ENCODE assay signal across 10 mouse cellular contexts in the genomic region with DNA sequence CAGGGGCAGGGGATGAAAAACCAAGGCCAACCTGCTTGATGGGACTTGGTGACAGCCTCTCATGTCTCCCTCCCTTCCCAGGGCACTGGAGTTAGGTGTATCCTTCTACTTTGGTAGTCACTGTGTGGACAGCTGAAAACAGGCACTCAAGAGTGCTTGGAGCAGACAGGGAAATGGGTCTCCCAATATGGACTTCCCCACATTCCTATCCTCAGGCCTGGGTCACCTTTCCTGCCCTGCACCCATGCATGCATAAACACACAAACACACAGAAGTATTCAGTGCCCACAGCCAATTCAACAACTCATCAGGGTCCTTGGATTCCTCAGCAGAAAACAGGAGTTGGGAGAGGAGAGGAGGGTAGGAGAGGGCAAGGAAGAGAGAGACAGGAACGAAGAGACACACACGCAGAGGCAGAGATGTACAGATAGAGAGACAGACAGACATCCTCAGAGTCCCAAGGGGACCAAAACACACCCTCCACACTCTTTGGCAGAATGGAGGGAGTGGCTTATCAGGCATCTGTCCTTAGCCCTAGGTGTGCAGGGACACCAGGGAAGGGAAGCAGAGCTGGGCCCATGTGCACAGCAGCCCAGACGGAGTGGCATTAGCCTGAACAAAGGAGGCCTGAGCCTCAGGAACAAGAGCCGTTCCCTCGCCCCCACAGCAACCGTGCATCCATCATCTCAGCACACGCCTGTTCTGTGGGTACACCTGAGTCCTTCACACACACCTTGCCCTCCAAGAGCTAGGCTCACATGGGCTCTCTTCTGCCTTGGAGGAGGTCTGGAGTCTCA. TPM values are rescaled to one million over a fixed set of nuclear protein-coding genes. Genes with fewer than 3 reads are reported as not detected.
DNase-seq lines count a peak whose midpoint lies in the region; ATAC-seq and TF ChIP-seq lines count a peak whose summit lies in the region.
"Had no signal": no experiment of that assay in that cellular context is flagged by ENCODE, and none has a peak within 500 bp of the region (broad histone marks: within the 10 kb centered on the region; RNA-seq: fewer than 3 reads in every experiment).

No protein-coding gene starts in this region.

- H3K9ac ChIP-seq in lung, embryonic 16.5 days (ENCODE audit: low read length): peak overlapping the region; percentile 93
- peak overlapping the region; percentile 99 for H3K9ac ChIP-seq in forebrain, embryonic 15.5 days (replicated peaks)
- peak overlapping the region; percentile 97 for H3K9ac ChIP-seq in limb, embryonic 12.5 days (replicated peaks)
- H3K9ac ChIP-seq in stomach, postnatal 0 days (ENCODE audit: low read length): no peak overlapping the region

- no peak overlapping the region for H3K4me3 ChIP-seq in lung, embryonic 16.5 days (ENCODE audit: low read length)
- H3K4me3 ChIP-seq in forebrain, embryonic 15.5 days: peak overlapping the region; percentile 93
- peak overlapping the region; percentile 75 for H3K4me3 ChIP-seq in limb, embryonic 12.5 days (replicated peaks)
- no peak overlapping the region for H3K4me3 ChIP-seq in stomach, postnatal 0 days (ENCODE audit: low read depth, low read length)
- H3K4me3 ChIP-seq in thymus, adult 2 months (ENCODE audit: control insufficient read depth, insufficient read depth, low read length): no peak overlapping the region

- no peak for DNase-seq in lung, postnatal 14 days
- no peak for DNase-seq in stomach, postnatal 0 days (ENCODE audit: low spot score)
- DNase-seq in natural killer cell, adult 2 months (ENCODE audit: low spot score in 2 of 2): no peak
- DNase-seq in thymus, adult 2 months: no peak
- DNase-seq: cerebellum, adult 8-10 months; right cerebral cortex, postnatal 4 days had no signal

- no peaks in the 10 kb centered on the region for H3K9me3 ChIP-seq in lung, embryonic 16.5 days (ENCODE audit: control insufficient read depth, low read length)
- no peaks in the 10 kb centered on the region for H3K9me3 ChIP-seq in forebrain, embryonic 15.5 days
- H3K9me3 ChIP-seq in limb, embryonic 12.5 days: no peaks in the 10 kb centered on the region
- H3K9me3 ChIP-seq in stomach, postnatal 0 days (ENCODE audit: control insufficient read depth, low read length): no peaks in the 10 kb centered on the region

- H3K27me3 ChIP-seq in lung, embryonic 16.5 days (ENCODE audit: control insufficient read depth, insufficient read depth, low read depth, low read length): no peaks in the 10 kb centered on the region
- no peaks in the 10 kb centered on the region for H3K27me3 ChIP-seq in forebrain, embryonic 15.5 days
- no peaks in the 10 kb centered on the region for H3K27me3 ChIP-seq in limb, embryonic 12.5 days
- no peaks in the 10 kb centered on the region for H3K27me3 ChIP-seq in stomach, postnatal 0 days (ENCODE audit: control insufficient read depth, insufficient read depth, low read length)
- no peaks in the 10 kb centered on the region for H3K27me3 ChIP-seq in thymus, adult 2 months (ENCODE audit: control insufficient read depth, insufficient read depth, low read length)

- 0 out of 2 replicates have a peak, but pooled peaks cover 2% of the 10 kb centered on the region for H3K36me3 ChIP-seq in lung, embryonic 16.5 days (ENCODE audit: control insufficient read depth, insufficient read depth, low read length)
- peaks cover 7% of the 10 kb centered on the region; the same call in 1 of the 2 replicates for H3K36me3 ChIP-seq in forebrain, embryonic 15.5 days
- H3K36me3 ChIP-seq in limb, embryonic 12.5 days: peaks cover 13% of the 10 kb centered on the region
- no peaks in the 10 kb centered on the region for H3K36me3 ChIP-seq in stomach, postnatal 0 days (ENCODE audit: control insufficient read depth, insufficient read depth, low read length)
- H3K36me3 ChIP-seq in thymus, adult 2 months (ENCODE audit: control insufficient read depth, insufficient read depth, low read length): peaks cover 8% of the 10 kb centered on the region

- no peak for TF ChIP-seq POLR2A in thymus, adult 2 months (IDR thresholded peaks at IDR 0.05; ENCODE audit: control insufficient read depth, extremely low read depth, insufficient read depth, low read length, poor library complexity)

- no peak for ATAC-seq in lung, embryonic 16.5 days (ENCODE audit: low read depth)
- no peak for ATAC-seq in forebrain, embryonic 15.5 days (replicated peaks)
- ATAC-seq in limb, embryonic 12.5 days (ENCODE audit: insufficient number of reproducible peaks, insufficient read depth, low FRiP score, low TSS enrichment, low read depth): no peak
- no peak for ATAC-seq in stomach, postnatal 0 days (ENCODE audit: low FRiP score, low TSS enrichment)
- ATAC-seq: lung, postnatal 0 days had no signal

- no peak for TF ChIP-seq CTCF in stomach, postnatal 0 days (IDR thresholded peaks at IDR 0.05; ENCODE audit: low read depth)
- TF ChIP-seq CTCF in thymus, adult 2 months (IDR thresholded peaks at IDR 0.05; ENCODE audit: borderline replicate concordance, control insufficient read depth, extremely low read depth, insufficient read depth, low read length, poor library complexity): no peak

- no peak for TF ChIP-seq EP300 in stomach, postnatal 0 days (optimal IDR thresholded peaks at IDR 0.05)

- peak overlapping the region; percentile 65 for H3K4me2 ChIP-seq in lung, embryonic 16.5 days (ENCODE audit: low read depth, low read length)
- peak overlapping the region; percentile 91 for H3K4me2 ChIP-seq in forebrain, embryonic 15.5 days (replicated peaks)
- H3K4me2 ChIP-seq in limb, embryonic 12.5 days: peak overlapping the region; percentile 70
- H3K4me2 ChIP-seq in stomach, postnatal 0 days (replicated peaks; ENCODE audit: low read depth): peak overlapping the region; percentile 92; the same call in 1 of the 2 replicates

- H3K27ac ChIP-seq in lung, embryonic 16.5 days (ENCODE audit: low read length): no peak overlapping the region
- H3K27ac ChIP-seq in forebrain, embryonic 15.5 days (replicated peaks): peak overlapping the region; percentile 100
- H3K27ac ChIP-seq in limb, embryonic 12.5 days: peak overlapping the region; percentile 99
- 0 out of 2 replicates have a peak overlapping the region, but pooled peaks have one; percentile 8 for H3K27ac ChIP-seq in stomach, postnatal 0 days (replicated peaks)
- no peak overlapping the region for H3K27ac ChIP-seq in thymus, adult 2 months (ENCODE audit: control insufficient read depth, insufficient read depth, low read length)

- peaks cover 40% of the 10 kb centered on the region for H3K4me1 ChIP-seq in lung, embryonic 16.5 days (replicated peaks; ENCODE audit: control insufficient read depth, insufficient read depth, low read length)
- H3K4me1 ChIP-seq in forebrain, embryonic 15.5 days: peaks cover 61% of the 10 kb centered on the region
- peaks cover 46% of the 10 kb centered on the region for H3K4me1 ChIP-seq in limb, embryonic 12.5 days (replicated peaks)
- H3K4me1 ChIP-seq in stomach, postnatal 0 days (replicated peaks; ENCODE audit: control insufficient read depth, insufficient read depth): peaks cover 5% of the 10 kb centered on the region; the same call in 1 of the 2 replicates
- H3K4me1 ChIP-seq in thymus, adult 2 months (replicated peaks; ENCODE audit: control insufficient read depth, insufficient read depth, low read length): peaks cover 40% of the 10 kb centered on the region

- WGBS in lung, embryonic 16.5 days: 38% methylated on average over 7 of the region's 7 CpGs
- WGBS in forebrain, embryonic 15.5 days: 16% methylated on average over 7 of the region's 7 CpGs
- WGBS in limb, embryonic 12.5 days: 44% methylated on average over 7 of the region's 7 CpGs
- WGBS in stomach, postnatal 0 days: 36% methylated on average over 7 of the region's 7 CpGs
- WGBS in thymus, adult 2 months: 84% methylated on average over 7 of the region's 7 CpGs

RNA-seq across cellular contexts. Expression of gene Mex3a, which starts 2.8 kb away (rescaled TPM):
- 13.1 and 13.5 TPM in 2 replicates for polyA plus RNA-seq in lung, embryonic 16.5 days (2015; fragmentation: Nextera tagmentation; extraction: Ambion mirVana)
- 50.6 and 55.6 TPM in 2 replicates for polyA plus RNA-seq in forebrain, embryonic 15.5 days (2015; fragmentation: Nextera tagmentation; extraction: Ambion mirVana)
- polyA plus RNA-seq in limb, embryonic 12.5 days (2016; fragmentation: Nextera tagmentation; extraction: Ambion mirVana): 37.4 and 38.0 TPM in 2 replicates
- polyA plus RNA-seq in stomach, postnatal 0 days (2015; fragmentation: Nextera tagmentation; extraction: Ambion mirVana): 3.3 and 3.4 TPM in 2 replicates
- 22.0 and 24.2 TPM in 2 replicates for polyA plus RNA-seq in thymus, adult 2 months (2012; rRNA removed)

RNA-seq across cellular contexts. Expression of gene Rab25, which starts 18.7 kb away (rescaled TPM):
- 48.0 and 61.2 TPM in 2 replicates for polyA plus RNA-seq in lung, embryonic 16.5 days (2015; fragmentation: Nextera tagmentation; extraction: Ambion mirVana)
- polyA plus RNA-seq in forebrain, embryonic 15.5 days (2015; fragmentation: Nextera tagmentation; extraction: Ambion mirVana): 0.15 and 0.28 TPM in 2 replicates
- 2.6 and 3.5 TPM in 2 replicates for polyA plus RNA-seq in limb, embryonic 12.5 days (2016; fragmentation: Nextera tagmentation; extraction: Ambion mirVana)
- polyA plus RNA-seq in stomach, postnatal 0 days (2015; fragmentation: Nextera tagmentation; extraction: Ambion mirVana): 252 and 271 TPM in 2 replicates
- polyA plus RNA-seq in thymus, adult 2 months (2012; rRNA removed): 6.3 and 9.3 TPM in 2 replicates

RNA-seq across cellular contexts. Expression of gene Lmna, which starts 19.6 kb away (rescaled TPM):
- polyA plus RNA-seq in lung, embryonic 16.5 days (2015; fragmentation: Nextera tagmentation; extraction: Ambion mirVana): 148 and 150 TPM in 2 replicates
- polyA plus RNA-seq in forebrain, embryonic 15.5 days (2015; fragmentation: Nextera tagmentation; extraction: Ambion mirVana): 23.4 and 27.5 TPM in 2 replicates
- polyA plus RNA-seq in limb, embryonic 12.5 days (2016; fragmentation: Nextera tagmentation; extraction: Ambion mirVana): 51.8 and 56.4 TPM in 2 replicates
- polyA plus RNA-seq in stomach, postnatal 0 days (2015; fragmentation: Nextera tagmentation; extraction: Ambion mirVana): 250 and 267 TPM in 2 replicates
- polyA plus RNA-seq in thymus, adult 2 months (2012; rRNA removed): 59.3 and 61.1 TPM in 2 replicates

RNA-seq across cellular contexts. Expression of gene Lamtor2, which starts 23.5 kb away (rescaled TPM):
- 169 and 183 TPM in 2 replicates for polyA plus RNA-seq in lung, embryonic 16.5 days (2015; fragmentation: Nextera tagmentation; extraction: Ambion mirVana)
- polyA plus RNA-seq in forebrain, embryonic 15.5 days (2015; fragmentation: Nextera tagmentation; extraction: Ambion mirVana): 169 and 187 TPM in 2 replicates
- 134 and 139 TPM in 2 replicates for polyA plus RNA-seq in limb, embryonic 12.5 days (2016; fragmentation: Nextera tagmentation; extraction: Ambion mirVana)
- 154 and 157 TPM in 2 replicates for polyA plus RNA-seq in stomach, postnatal 0 days (2015; fragmentation: Nextera tagmentation; extraction: Ambion mirVana)
- polyA plus RNA-seq in thymus, adult 2 months (2012; rRNA removed): 128 and 141 TPM in 2 replicates

RNA-seq across cellular contexts. Expression of gene Ubqln4, which starts 24.2 kb away (rescaled TPM):
- 39.3 and 41.8 TPM in 2 replicates for polyA plus RNA-seq in lung, embryonic 16.5 days (2015; fragmentation: Nextera tagmentation; extraction: Ambion mirVana)
- 45.8 and 47.6 TPM in 2 replicates for polyA plus RNA-seq in forebrain, embryonic 15.5 days (2015; fragmentation: Nextera tagmentation; extraction: Ambion mirVana)
- 62.6 and 67.0 TPM in 2 replicates for polyA plus RNA-seq in limb, embryonic 12.5 days (2016; fragmentation: Nextera tagmentation; extraction: Ambion mirVana)
- polyA plus RNA-seq in stomach, postnatal 0 days (2015; fragmentation: Nextera tagmentation; extraction: Ambion mirVana): 19.5 and 21.8 TPM in 2 replicates
- polyA plus RNA-seq in thymus, adult 2 months (2012; rRNA removed): 80.5 and 82.1 TPM in 2 replicates

Comparison
In these comparisons a context has a peak if more than half of its experiments do, and no peak if none do; other contexts are left out.
1. H3K27ac ChIP-seq: peak in forebrain, embryonic 15.5 days (single experiment), limb, embryonic 12.5 days (single experiment) and stomach, postnatal 0 days (single experiment); none in lung, embryonic 16.5 days (single experiment) and thymus, adult 2 months (single experiment).
2. H3K4me3 ChIP-seq: peak in forebrain, embryonic 15.5 days (single experiment) and limb, embryonic 12.5 days (single experiment); none in lung, embryonic 16.5 days (single experiment), stomach, postnatal 0 days (single experiment) and thymus, adult 2 months (single experiment).
3. Peak in every context shown above with its lines, with median percentiles within 50 percentile points of each other: H3K4me2 ChIP-seq.